Mouse (Mus musculus) myocyte (in vitro differentiated cells): Measurements from ENCODE around the gene Tmem205.

ENCODE experiments used
- CEBPB ChIP-seq: IDR thresholded peaks from 2 replicates; pipeline ENCODE4 v1.6.1; 2011; ENCODE audit warnings: mild to moderate bottlenecking, moderate library complexity; ENCODE audit not compliant: poor library complexity, insufficient read depth, severe bottlenecking
- E2F4 ChIP-seq: IDR thresholded peaks from one replicate; pipeline ENCODE4 v1.6.1; 2011; ENCODE audit warnings: mild to moderate bottlenecking, control low read depth, moderate library complexity; ENCODE audit not compliant: insufficient read depth
- MAX ChIP-seq: IDR thresholded peaks from one replicate; pipeline ENCODE4 v1.6.1; 2011; ENCODE audit warnings: low read depth, mild to moderate bottlenecking, control low read depth
- MYOD1 ChIP-seq, 3 experiments: IDR thresholded peaks; one replicate each; pipeline ENCODE4 v1.6.1; 2011; ENCODE audit warnings: control low read depth in 2 of 3, low read depth in 2 of 3, mild to moderate bottlenecking in 2 of 3, moderate library complexity in 1 of 3; ENCODE audit not compliant: insufficient read length in 2 of 3, control insufficient read depth in 1 of 3
- MYOG ChIP-seq, 3 experiments: IDR thresholded peaks; one replicate each; pipeline ENCODE4 v1.6.1; 2011; ENCODE audit warnings: control low read depth in 2 of 3, low read depth in 2 of 3, mild to moderate bottlenecking in 2 of 3; ENCODE audit not compliant: insufficient read length in 2 of 3, control insufficient read depth in 1 of 3, insufficient read depth in 1 of 3
- POLR2A ChIP-seq: IDR thresholded peaks from one replicate; pipeline ENCODE4 v1.6.1; 2011; ENCODE audit warnings: low read depth, mild to moderate bottlenecking, control low read depth, moderate library complexity; ENCODE audit not compliant: insufficient read length
- POLR2AphosphoS2 ChIP-seq: IDR thresholded peaks from one replicate; pipeline ENCODE4 v1.6.1; 2011; ENCODE audit warnings: low read depth, control low read depth; ENCODE audit not compliant: insufficient read length
- REST ChIP-seq: IDR thresholded peaks from one replicate; pipeline ENCODE4 v1.6.1; 2011; ENCODE audit warnings: mild to moderate bottlenecking, control low read depth, moderate library complexity; ENCODE audit not compliant: insufficient read depth, insufficient read length
- SRF ChIP-seq: IDR thresholded peaks from one replicate; pipeline ENCODE4 v1.6.1; 2011; ENCODE audit warnings: low read depth; ENCODE audit not compliant: control insufficient read depth, insufficient read length
- TCF12 ChIP-seq: IDR thresholded peaks from one replicate; pipeline ENCODE4 v1.6.1; 2011; ENCODE audit warnings: mild to moderate bottlenecking, control low read depth; ENCODE audit not compliant: poor library complexity, insufficient read depth, severe bottlenecking
- TCF3 ChIP-seq: IDR thresholded peaks from one replicate; pipeline ENCODE4 v1.6.1; 2011; ENCODE audit warnings: low read depth, control low read depth; ENCODE audit not compliant: insufficient read length
- USF1 ChIP-seq: IDR thresholded peaks from one replicate; pipeline ENCODE4 v1.6.1; 2011; ENCODE audit warnings: low read depth, mild to moderate bottlenecking, control low read depth, moderate library complexity

GRCm38 (mm10) chr9:21938234-21938855 lies 11.0 kb upstream of the Tmem205 start:
- TF ChIP-seq POLR2A = no peak
- TF ChIP-seq USF1 = no peak
- no peak for TF ChIP-seq REST
- no peak for TF ChIP-seq E2F4
- TF ChIP-seq MAX = no peak
- TF ChIP-seq CEBPB = no peak
- peak in 1 of 3 experiments; percentile 16 for TF ChIP-seq MYOD1 (IDR thresholded peaks at IDR 0.05; ENCODE audit: control insufficient read depth in 1 of 3, insufficient read length in 2 of 3, low read depth in 2 of 3)
- TF ChIP-seq MYOG (IDR thresholded peaks at IDR 0.05; ENCODE audit: control insufficient read depth in 1 of 3, insufficient read depth in 1 of 3, insufficient read length in 2 of 3, low read depth in 2 of 3) = peak in 1 of 3 experiments; percentile 21
- no peak for TF ChIP-seq TCF3
- no peak for TF ChIP-seq SRF
- no peak for TF ChIP-seq POLR2AphosphoS2
- no peak for TF ChIP-seq TCF12
